Mouse (Mus musculus): ENCODE measurements around the gene Ankk1.

DNA sequence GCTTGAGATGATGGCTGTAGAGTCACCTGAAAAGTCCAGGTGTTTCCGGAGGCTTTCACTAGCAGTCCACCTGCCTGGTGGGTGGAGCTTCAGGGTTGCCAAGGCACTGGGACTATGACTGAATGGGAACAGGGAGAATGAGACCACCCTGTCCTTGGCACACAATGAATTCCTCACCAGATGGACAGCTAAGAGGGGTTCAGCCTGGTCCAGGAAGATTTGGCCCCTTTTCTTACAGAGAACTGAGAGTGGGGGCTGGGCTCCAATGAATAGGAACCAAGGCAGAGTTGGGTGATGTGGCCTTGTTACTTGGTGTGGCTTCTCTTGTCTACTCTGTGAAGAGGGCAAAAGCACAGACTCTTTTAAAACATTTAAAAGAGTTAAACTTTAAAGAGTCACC lies 25.6 kb upstream of the Ankk1 start:
- TF ChIP-seq CTCF (IDR thresholded peaks at IDR 0.05; ENCODE audit: extremely low read depth, insufficient read depth, insufficient read length, insufficient replicate concordance) (no peak), POLR2A (IDR thresholded peaks at IDR 0.05; ENCODE audit: low read depth, low read length) (no peak)
